Mouse (Mus musculus) gastrocnemius, adult 2 months (tissue): ENCODE measurements around the gene Sh3glb2. TPM values are rescaled to one million over a fixed set of nuclear protein-coding genes. Genes with fewer than 3 reads are reported as not detected.

Source experiments
- DNase-seq: peaks from one replicate; pipeline ENCODE4 v3.0.0; 2022
- H3K27ac ChIP-seq: fragments of 200-600 bp; 2 replicates; pipeline ENCODE4 v1.8.1; 2022; ENCODE audit warnings: mild to moderate bottlenecking
- H3K4me3 ChIP-seq: fragments of 200-600 bp; 2 replicates; pipeline ENCODE4 v1.8.1; 2022; ENCODE audit warnings: mild to moderate bottlenecking, moderate library complexity
- CTCF ChIP-seq: fragments of 200-600 bp; IDR thresholded peaks from 2 replicates; pipeline ENCODE4 v1.8.1; 2022; ENCODE audit warnings: antibody characterized with exemption, mild to moderate bottlenecking, moderate library complexity
- intact Hi-C: fragments of 180-260 bp; cut with DNase I; formaldehyde crosslinking; loops from one replicate; pipeline ENCODE4 v1.15.1; 2025
- total RNA-seq, 2 experiments: library from RNA; stranded (reverse); gene quantifications; 2 replicates each; pipeline ENCODE4 v1.2.3; 2021

Sh3glb2 gene
- total RNA-seq, 2 experiments from 2014 or later, result 12.7 to 18.8 TPM

DNA sequence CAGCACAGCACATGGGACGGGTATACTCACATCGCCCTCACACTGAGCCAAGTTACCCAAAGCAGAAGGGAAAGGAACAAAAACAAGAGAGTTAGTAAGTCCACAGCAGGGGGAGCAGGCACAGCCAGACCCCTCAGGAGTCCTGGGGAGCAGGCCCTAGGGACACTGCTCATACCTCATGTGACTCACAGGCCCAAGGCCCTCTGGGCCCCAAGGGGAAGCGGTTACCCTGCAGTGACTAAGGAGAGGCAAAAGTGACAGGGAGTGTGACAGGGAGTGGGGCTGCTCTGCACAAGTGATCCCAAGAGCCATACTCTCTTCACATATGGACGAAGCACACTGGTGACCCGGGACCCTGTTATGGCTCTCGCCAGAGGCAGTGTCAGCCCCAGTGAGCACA lies 9.9 kb downstream of the Sh3glb2 start:
- no peak for DNase-seq
- H3K27ac ChIP-seq, result no peak overlapping the region
- no peak overlapping the region for H3K4me3 ChIP-seq
- TF ChIP-seq CTCF, result no peak
- intact Hi-C loops, result no loop called here

GRCm38 (mm10) chr2:30345971-30346676 lies 13.0 kb downstream of the Sh3glb2 start:
- intact Hi-C loops, result no loop called here
- no peak overlapping the region for H3K27ac ChIP-seq
- H3K4me3 ChIP-seq, result no peak overlapping the region
- no peak for DNase-seq
- TF ChIP-seq CTCF, result no peak

GRCm38 (mm10) chr2:30343601-30344137 lies 15.5 kb downstream of the Sh3glb2 start:
- DNase-seq, result no peak
- Histone ChIP-seq H3K4me3 (no peak overlapping the region), H3K27ac (peak overlapping the region; percentile 16; the same call in 1 of the 2 replicates)
- intact Hi-C loops, result no loop called here
- no peak for TF ChIP-seq CTCF

- TF ChIP-seq CTCF, result no peak
- Histone ChIP-seq H3K4me3 (no peak overlapping the region), H3K27ac (no peak overlapping the region)
- no peak for DNase-seq
- intact Hi-C loops, result no loop called here
These were observed 16.6 kb downstream of the Sh3glb2 start for GRCm38 (mm10) chr2:30342544-30342943.

DNA sequence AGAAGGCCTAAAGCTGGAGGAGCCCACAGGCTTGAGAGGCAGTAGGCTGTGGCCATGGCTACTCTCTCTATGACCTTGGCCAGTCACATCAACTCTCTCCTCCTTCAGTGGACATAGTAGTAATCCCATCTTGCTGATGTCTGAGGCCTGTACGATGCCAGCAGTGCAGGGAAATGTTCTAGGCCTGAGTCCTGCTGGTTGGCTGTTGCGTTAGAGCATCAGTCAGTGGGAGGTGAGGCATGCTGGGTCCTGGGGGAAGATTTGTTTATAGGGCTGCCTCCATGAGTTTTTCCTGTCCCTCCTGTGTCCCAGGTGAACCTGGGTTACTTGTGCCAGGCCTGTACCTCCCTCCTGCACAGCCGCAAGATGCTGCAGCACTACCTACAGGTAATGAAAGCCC lies 17.1 kb downstream of the Sh3glb2 start:
- TF ChIP-seq CTCF, result no peak
- Histone ChIP-seq H3K27ac (no peak overlapping the region), H3K4me3 (no peak overlapping the region)
- intact Hi-C loops, result no loop called here
- DNase-seq, result no peak

GRCm38 (mm10) chr2:30337179-30337578 lies 22.0 kb downstream of the Sh3glb2 start:
- no peak for TF ChIP-seq CTCF
- H3K4me3 ChIP-seq, result no peak overlapping the region
- DNase-seq, result no peak
- no peak overlapping the region for H3K27ac ChIP-seq
- intact Hi-C loops, result no loop called here

GRCm38 (mm10) chr2:30336174-30336915 lies 22.8 kb downstream of the Sh3glb2 start:
- DNase-seq, result no peak
- Histone ChIP-seq H3K27ac (no peak overlapping the region), H3K4me3 (no peak overlapping the region)
- TF ChIP-seq CTCF, result no peak
- intact Hi-C loops, result no loop called here

DNA sequence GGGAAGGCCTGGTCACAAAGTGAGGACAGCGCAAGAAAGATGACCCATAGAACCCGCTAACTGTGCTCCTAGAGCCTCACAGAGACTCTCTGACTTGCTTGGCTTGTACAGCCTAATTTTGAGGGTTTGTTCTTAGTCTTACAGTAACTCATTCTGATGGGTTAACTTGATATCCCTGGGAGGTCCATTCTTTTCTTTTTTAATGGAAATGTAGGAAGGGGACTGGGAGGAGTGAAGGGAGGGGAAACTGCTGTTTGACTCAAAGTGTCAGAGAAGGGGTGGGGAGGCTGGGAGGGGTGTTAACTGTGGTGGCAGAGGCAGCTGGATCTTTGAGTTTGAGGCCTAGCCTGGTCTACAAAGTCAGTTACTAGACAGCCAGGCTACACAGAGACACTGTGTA lies 23.8 kb downstream of the Sh3glb2 start:
- H3K4me3 ChIP-seq, result no peak overlapping the region
- no peak for DNase-seq
- H3K27ac ChIP-seq, result no peak overlapping the region
- intact Hi-C loops, result no loop called here
- TF ChIP-seq CTCF, result no peak

- Histone ChIP-seq H3K27ac (no peak overlapping the region), H3K4me3 (no peak overlapping the region)
- intact Hi-C loops, result no loop called here
- no peak for TF ChIP-seq CTCF
- no peak for DNase-seq
These were observed 30.3 kb downstream of the Sh3glb2 start for GRCm38 (mm10) chr2:30328791-30329190.

GRCm38 (mm10) chr2:30327276-30327675 lies 31.9 kb downstream of the Sh3glb2 start:
- H3K27ac ChIP-seq, result peak overlapping the region; percentile 72
- TF ChIP-seq CTCF, result no peak
- no peak overlapping the region for H3K4me3 ChIP-seq
- intact Hi-C loops, result no loop called here
- no peak for DNase-seq

DNA sequence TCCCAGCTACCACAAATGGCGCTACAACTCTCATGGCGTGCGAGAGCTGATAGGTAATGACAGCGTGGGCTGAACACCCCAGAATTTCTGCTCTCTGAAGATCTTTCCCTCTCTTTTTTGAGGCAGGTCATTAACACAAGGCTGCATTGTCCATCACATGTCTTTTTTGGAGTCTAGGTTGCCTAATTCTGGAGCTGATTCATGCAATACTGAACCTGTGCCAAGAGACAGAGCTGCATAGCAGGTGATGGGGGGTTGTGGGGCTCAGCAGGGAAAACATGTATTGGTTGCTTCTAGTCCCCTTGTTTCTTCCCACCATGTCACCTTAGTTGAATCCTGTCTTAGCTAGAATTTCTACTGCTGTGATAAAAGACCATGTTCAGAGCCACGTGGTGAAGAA lies 33.8 kb downstream of the Sh3glb2 start:
- no peak for TF ChIP-seq CTCF
- no peak for DNase-seq
- Histone ChIP-seq H3K4me3 (no peak overlapping the region), H3K27ac (no peak overlapping the region)
- intact Hi-C loops, result no loop called here

DNA sequence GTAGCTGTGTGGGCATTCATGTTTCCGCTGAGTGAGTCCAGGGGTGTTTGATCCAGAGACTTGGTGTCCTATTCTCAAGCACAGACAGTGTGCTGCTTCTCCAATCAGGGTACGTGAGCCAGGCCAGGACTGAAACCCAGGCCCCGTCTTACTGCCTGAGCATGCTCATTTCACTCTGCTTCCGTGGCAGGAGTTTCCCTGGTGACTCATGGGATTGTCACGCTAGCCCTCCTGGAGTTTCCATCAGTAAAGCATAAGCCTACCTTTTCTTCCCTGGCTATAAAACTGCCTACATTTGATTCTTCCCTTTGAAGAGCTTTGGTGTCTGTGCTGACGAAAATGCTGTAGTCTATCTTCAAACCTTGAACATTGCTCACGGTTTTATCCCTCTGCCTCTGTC lies 36.0 kb downstream of the Sh3glb2 start:
- Histone ChIP-seq H3K27ac (no peak overlapping the region), H3K4me3 (no peak overlapping the region)
- intact Hi-C loops, result no loop called here
- no peak for TF ChIP-seq CTCF
- DNase-seq, result no peak

- no peak overlapping the region for H3K27ac ChIP-seq
- H3K4me3 ChIP-seq, result no peak overlapping the region
- no peak for TF ChIP-seq CTCF
- no peak for DNase-seq
- intact Hi-C loops, result no loop called here
These were observed 39.9 kb downstream of the Sh3glb2 start for GRCm38 (mm10) chr2:30319260-30319659.
